ENCODE assay signal across 26 mouse cellular contexts in the genomic region with DNA sequence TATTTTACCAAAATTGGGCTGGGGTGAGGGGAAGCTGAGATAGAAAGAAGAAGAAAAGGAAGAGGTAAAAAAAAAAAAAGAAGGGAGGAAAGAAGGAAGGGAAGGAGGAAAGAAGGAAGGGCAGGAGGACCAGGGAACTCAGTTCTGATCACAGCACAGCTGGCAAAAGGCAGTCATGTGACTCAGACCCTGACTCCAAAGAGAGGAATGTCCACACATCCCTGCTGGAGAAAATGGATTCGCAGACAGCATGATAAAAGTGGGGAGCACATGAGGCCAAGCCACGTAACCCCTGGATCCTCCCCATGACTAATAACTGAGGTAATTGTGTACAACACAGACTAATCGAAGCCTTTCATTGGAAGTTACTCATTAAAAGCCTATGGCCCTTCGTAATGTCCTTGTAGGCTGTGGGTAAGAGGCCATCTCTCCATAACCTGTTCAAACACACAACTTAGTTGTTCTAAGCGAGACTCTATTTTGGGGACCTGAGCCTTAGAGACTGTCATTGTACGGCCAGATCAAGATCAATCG.
DNase-seq lines count a peak whose midpoint lies in the region; ATAC-seq and TF ChIP-seq lines count a peak whose summit lies in the region.
"Had no signal": no experiment of that assay in that cellular context is flagged by ENCODE, and none has a peak within 500 bp of the region (broad histone marks: within the 10 kb centered on the region; RNA-seq: fewer than 3 reads in every experiment).

No protein-coding gene starts in this region.

- TF ChIP-seq POLR2A in embryonic fibroblast, embryonic 13.5 days (IDR thresholded peaks at IDR 0.05; ENCODE audit: low read depth, low read length), result no peak

- H3K27me3 ChIP-seq in hindbrain, embryonic 10.5 days (ENCODE audit: insufficient read depth, poor library complexity, severe bottlenecking), result peaks cover 12% of the 10 kb centered on the region; the same call in 1 of the 2 replicates
- 0 out of 2 replicates have a peak, but pooled peaks cover 5% of the 10 kb centered on the region for H3K27me3 ChIP-seq in hindbrain, embryonic 12.5 days
- H3K27me3 ChIP-seq in kidney, embryonic 15.5 days, result no peaks in the 10 kb centered on the region
- H3K27me3 ChIP-seq: forebrain, embryonic 13.5 days; heart, embryonic 12.5 days; liver, embryonic 15.5 days; neural tube, embryonic 13.5 days had no signal

- H3K9ac ChIP-seq in hindbrain, embryonic 12.5 days, result no peak overlapping the region
- no peak overlapping the region for H3K9ac ChIP-seq in kidney, embryonic 15.5 days
- H3K9ac ChIP-seq: forebrain, embryonic 13.5 days; heart, embryonic 12.5 days; liver, embryonic 15.5 days; midbrain, embryonic 12.5 days; neural tube, embryonic 13.5 days had no signal

- no peaks in the 10 kb centered on the region for H3K9me3 ChIP-seq in hindbrain, embryonic 10.5 days
- no peaks in the 10 kb centered on the region for H3K9me3 ChIP-seq in hindbrain, embryonic 12.5 days (replicated peaks)
- H3K9me3 ChIP-seq in kidney, embryonic 15.5 days (replicated peaks), result no peaks in the 10 kb centered on the region
- H3K9me3 ChIP-seq: forebrain, embryonic 13.5 days; heart, embryonic 12.5 days; liver, embryonic 15.5 days; megakaryocyte, embryonic 14.5 days; midbrain, embryonic 12.5 days; neural tube, embryonic 13.5 days had no signal

- peaks cover 43% of the 10 kb centered on the region for H3K4me1 ChIP-seq in hindbrain, embryonic 10.5 days (replicated peaks)
- peaks cover 11% of the 10 kb centered on the region for H3K4me1 ChIP-seq in hindbrain, embryonic 12.5 days
- peaks cover 58% of the 10 kb centered on the region for H3K4me1 ChIP-seq in kidney, embryonic 15.5 days
- H3K4me1 ChIP-seq in embryonic fibroblast, embryonic 13.5 days (ENCODE audit: control insufficient read depth, insufficient read depth, low read length), result peaks cover 8% of the 10 kb centered on the region

- peak overlapping the region; percentile 42; the same call in 1 of the 2 replicates for H3K27ac ChIP-seq in hindbrain, embryonic 10.5 days
- no peak overlapping the region for H3K27ac ChIP-seq in hindbrain, embryonic 12.5 days
- H3K27ac ChIP-seq in kidney, embryonic 15.5 days, result peak overlapping the region; percentile 54
- 0 out of 2 replicates have a peak overlapping the region, but pooled peaks have one; percentile 22 for H3K27ac ChIP-seq in embryonic fibroblast, embryonic 13.5 days (ENCODE audit: insufficient read depth, low read length)
- H3K27ac ChIP-seq: forebrain, embryonic 13.5 days; heart, adult 2 months; liver, embryonic 15.5 days; midbrain, embryonic 12.5 days; neural tube, embryonic 13.5 days had no signal

- no peak for TF ChIP-seq CTCF in embryonic fibroblast, embryonic 13.5 days (IDR thresholded peaks at IDR 0.05; ENCODE audit: borderline replicate concordance, insufficient read depth, low read length)

- 88% methylated on average over 7 of the region's 7 CpGs for WGBS in hindbrain, embryonic 10.5 days
- WGBS in hindbrain, embryonic 12.5 days, result 85% methylated on average over 7 of the region's 7 CpGs
- 79% methylated on average over 7 of the region's 7 CpGs for WGBS in kidney, embryonic 15.5 days

- H3K4me2 ChIP-seq in hindbrain, embryonic 12.5 days (replicated peaks), result no peak overlapping the region
- no peak overlapping the region for H3K4me2 ChIP-seq in kidney, embryonic 15.5 days
- H3K4me2 ChIP-seq: forebrain, embryonic 13.5 days; heart, embryonic 12.5 days; liver, embryonic 15.5 days; midbrain, embryonic 12.5 days; neural tube, embryonic 13.5 days had no signal

- ATAC-seq in hindbrain, embryonic 12.5 days (ENCODE audit: low FRiP score), result no peak
- no peak for ATAC-seq in kidney, embryonic 15.5 days (replicated peaks; ENCODE audit: low FRiP score)
- ATAC-seq: forebrain, embryonic 13.5 days; hindbrain, embryonic 16.5 days; lung, postnatal 0 days had no signal

- no peaks in the 10 kb centered on the region for H3K36me3 ChIP-seq in hindbrain, embryonic 10.5 days
- H3K36me3 ChIP-seq in hindbrain, embryonic 12.5 days, result no peaks in the 10 kb centered on the region
- no peaks in the 10 kb centered on the region for H3K36me3 ChIP-seq in kidney, embryonic 15.5 days
- H3K36me3 ChIP-seq: heart, embryonic 12.5 days; liver, embryonic 15.5 days; midbrain, embryonic 12.5 days; neural tube, embryonic 13.5 days had no signal

- no peak overlapping the region for H3K4me3 ChIP-seq in hindbrain, embryonic 10.5 days
- no peak overlapping the region for H3K4me3 ChIP-seq in hindbrain, embryonic 12.5 days
- H3K4me3 ChIP-seq in kidney, embryonic 15.5 days (replicated peaks), result no peak overlapping the region
- no peak overlapping the region for H3K4me3 ChIP-seq in embryonic fibroblast, embryonic 13.5 days (ENCODE audit: insufficient read depth, low read length)
- H3K4me3 ChIP-seq: forebrain, embryonic 13.5 days; heart, adult 2 months; heart, embryonic 12.5 days; liver, embryonic 15.5 days; megakaryocyte, embryonic 14.5 days; midbrain, embryonic 12.5 days; neural tube, embryonic 13.5 days had no signal

- no peak for DNase-seq in hindbrain, embryonic 10.5 days (ENCODE audit: low spot score)
- DNase-seq in kidney, postnatal 36 days, result no peak
- peak; percentile 68 for DNase-seq in 3T3-L1 (ENCODE audit: low read depth, low spot score)
- DNase-seq in urinary bladder, postnatal 36 days (ENCODE audit: low spot score in 2 of 2), result no peak
- DNase-seq: adrenal gland, adult 8-10 months; cerebellum, adult 2 months; cerebellum, postnatal 14 days; gastrocnemius, postnatal 25 days; heart, adult 2 months; kidney, adult 11 months; kidney, postnatal 25 days; layer of hippocampus, postnatal 36 days; left cerebral cortex, postnatal 4 days; lung, postnatal 4 days; thymus, postnatal 4 days had no signal
